Mouse (Mus musculus) forebrain, embryonic 14.5 days (tissue): Measurements from ENCODE around the gene Elmo1. TPM values are rescaled to one million over a fixed set of nuclear protein-coding genes. Genes with fewer than 3 reads are reported as not detected.

Experiments used
- ATAC-seq: fragments of 200-750 bp; cut with Nextera tagmentation; 2 replicates; pipeline ENCODE4 v1.8.0; 2017; ENCODE audit warnings: mild to moderate bottlenecking, moderate library complexity
- DNase-seq: peaks from one replicate; pipeline ENCODE4 v3.0.0-alpha.2; 2015; ENCODE audit warnings: low spot score
- H3K27ac ChIP-seq: fragments of 300-500 bp; sonication (generic); 2 replicates; pipeline ENCODE4 v1.5.1; 2014; ENCODE audit warnings: low read depth, mild to moderate bottlenecking, control low read depth, low read length, moderate library complexity
- H3K27me3 ChIP-seq: fragments of 300-500 bp; sonication (generic); replicated peaks from 2 replicates; pipeline ENCODE4 v1.6.1; 2014; ENCODE audit warnings: low read length, control low read depth, mixed read lengths; ENCODE audit not compliant: control insufficient read depth, insufficient read depth
- H3K36me3 ChIP-seq: fragments of 300-500 bp; sonication (generic); 2 replicates; pipeline ENCODE4 v1.6.1; 2014; ENCODE audit warnings: low read length, control low read depth; ENCODE audit not compliant: control insufficient read depth, insufficient read depth
- H3K4me1 ChIP-seq: fragments of 300-500 bp; sonication (generic); 2 replicates; pipeline ENCODE4 v1.6.1; 2014; ENCODE audit warnings: antibody characterized with exemption, low read length, control low read depth; ENCODE audit not compliant: control insufficient read depth, insufficient read depth
- H3K4me2 ChIP-seq: fragments of 300-500 bp; sonication (generic); 2 replicates; pipeline ENCODE4 v1.6.1; 2014; ENCODE audit warnings: mild to moderate bottlenecking, control low read depth, low read length
- H3K4me3 ChIP-seq: fragments of 300-500 bp; sonication (generic); 2 replicates; pipeline ENCODE4 v1.5.1; 2014; ENCODE audit warnings: low read depth, low read length, control low read depth
- H3K9ac ChIP-seq: fragments of 300-500 bp; sonication (generic); 2 replicates; pipeline ENCODE4 v1.6.1; 2014; ENCODE audit warnings: mild to moderate bottlenecking, low read length, control low read depth, moderate library complexity
- H3K9me3 ChIP-seq: fragments of 300-500 bp; sonication (generic); replicated peaks from 2 replicates; pipeline ENCODE4 v1.6.1; 2016; ENCODE audit warnings: low read length, control low read depth, mixed read lengths; ENCODE audit not compliant: control insufficient read depth
- WGBS: fragments of 180-500 bp; shearing (Covaris S2); extraction: QIAGEN DNeasy Blood & Tissue Kit; methylation state at CpG from one replicate; pipeline ENCODE4 v1.1.7; 2014; 5-methylcytosine and 5-hydroxymethylcytosine counted together
- polyA plus RNA-seq: library from polyadenylated mRNA; unstranded; fragments of >200 nt; fragmentation: Nextera tagmentation; extraction: Ambion mirVana; gene quantifications from 2 replicates; pipeline ENCODE4 v1.2.1, GENCODE M21; 2014

Gene Elmo1
- polyA plus RNA-seq, 1 experiment from 2014 or later = 22.6 TPM

- Histone ChIP-seq H3K9ac (no peak overlapping the region), H3K4me1 (peaks cover 3% of the 10 kb centered on the region; the same call in 1 of the 2 replicates), H3K4me2 (no peak overlapping the region), H3K27ac (no peak overlapping the region), H3K4me3 (no peak overlapping the region), H3K27me3 (no peaks in the 10 kb centered on the region), H3K36me3 (no peaks in the 10 kb centered on the region), H3K9me3 (no peaks in the 10 kb centered on the region)
- 60% methylated on average over 11 of the region's 11 CpGs for WGBS
- ATAC-seq (no peak), DNase-seq (peak; percentile 1)
Measured at GRCm38 (mm10) chr13:20406470-20407213, 316.2 kb downstream of the Elmo1 start.

- 80% methylated on average over 9 of the region's 9 CpGs for WGBS
- no peaks in the 10 kb centered on the region for H3K9me3 ChIP-seq
- peak; percentile 1 for DNase-seq
Measured at GRCm38 (mm10) chr13:20410306-20411101, 320.1 kb downstream of the Elmo1 start.

GRCm38 (mm10) chr13:20416691-20417660 is 326.6 kb downstream of the Elmo1 start:
- Histone ChIP-seq H3K36me3 (no peaks in the 10 kb centered on the region), H3K27ac (no peak overlapping the region), H3K9ac (no peak overlapping the region), H3K9me3 (no peaks in the 10 kb centered on the region), H3K4me1 (no peaks in the 10 kb centered on the region), H3K4me3 (no peak overlapping the region), H3K27me3 (no peaks in the 10 kb centered on the region), H3K4me2 (no peak overlapping the region)
- ATAC-seq = peak; percentile 44; the same call in 1 of the 2 replicates
- WGBS = 87% methylated on average over 5 of the region's 5 CpGs
- peak; percentile 32 for DNase-seq

More at GRCm38 (mm10) chr13:20410306-20411101, 320.1 kb downstream of the Elmo1 start:
- Histone ChIP-seq H3K4me3 (no peak overlapping the region), H3K4me2 (no peak overlapping the region), H3K27ac (no peak overlapping the region), H3K36me3 (no peaks in the 10 kb centered on the region), H3K9ac (no peak overlapping the region), H3K27me3 (no peaks in the 10 kb centered on the region), H3K4me1 (no peaks in the 10 kb centered on the region)
- ATAC-seq = no peak

- H3K4me1 ChIP-seq = peaks cover 3% of the 10 kb centered on the region; the same call in 1 of the 2 replicates
- ATAC-seq = no peak
- H3K4me3 ChIP-seq = no peak overlapping the region
- H3K9me3 ChIP-seq = no peaks in the 10 kb centered on the region
- no peak for DNase-seq
- no peaks in the 10 kb centered on the region for H3K27me3 ChIP-seq
- H3K36me3 ChIP-seq = no peaks in the 10 kb centered on the region
- no peak overlapping the region for H3K27ac ChIP-seq
- no peak overlapping the region for H3K9ac ChIP-seq
- WGBS = 77% methylated on average over 6 of the region's 6 CpGs
- no peak overlapping the region for H3K4me2 ChIP-seq
Measured at GRCm38 (mm10) chr13:20430998-20431397, 340.6 kb downstream of the Elmo1 start.

- Histone ChIP-seq H3K4me1 (peaks cover 3% of the 10 kb centered on the region; the same call in 1 of the 2 replicates), H3K9me3 (no peaks in the 10 kb centered on the region), H3K36me3 (no peaks in the 10 kb centered on the region), H3K4me3 (no peak overlapping the region), H3K27me3 (no peaks in the 10 kb centered on the region), H3K27ac (no peak overlapping the region), H3K4me2 (no peak overlapping the region), H3K9ac (no peak overlapping the region)
- peak; percentile 5 for DNase-seq
- ATAC-seq = no peak
- 57% methylated on average over 4 of the region's 4 CpGs for WGBS
Measured at GRCm38 (mm10) chr13:20433221-20433858, 342.9 kb downstream of the Elmo1 start.

GRCm38 (mm10) chr13:20434071-20434470 is 343.7 kb downstream of the Elmo1 start:
- H3K4me2 ChIP-seq = no peak overlapping the region

GRCm38 (mm10) chr13:20439488-20439887 is 349.1 kb downstream of the Elmo1 start:
- 83% methylated on average over 1 of the region's 1 CpGs for WGBS
- H3K4me1 ChIP-seq = no peaks in the 10 kb centered on the region

More at GRCm38 (mm10) chr13:20434071-20434470, 343.7 kb downstream of the Elmo1 start:
- ATAC-seq = peak; percentile 71
- Histone ChIP-seq H3K4me1 (peaks cover 3% of the 10 kb centered on the region; the same call in 1 of the 2 replicates), H3K27me3 (no peaks in the 10 kb centered on the region), H3K4me3 (no peak overlapping the region), H3K9ac (no peak overlapping the region), H3K27ac (no peak overlapping the region), H3K36me3 (no peaks in the 10 kb centered on the region), H3K9me3 (no peaks in the 10 kb centered on the region)
- 25% methylated on average over 4 of the region's 4 CpGs for WGBS
- peak; percentile 41 for DNase-seq

GRCm38 (mm10) chr13:20450831-20451353 is 360.5 kb downstream of the Elmo1 start:
- WGBS = 22% methylated on average over 7 of the region's 7 CpGs
- no peak overlapping the region for H3K27ac ChIP-seq

More at GRCm38 (mm10) chr13:20439488-20439887, 349.1 kb downstream of the Elmo1 start:
- ATAC-seq = no peak
- no peak for DNase-seq
- Histone ChIP-seq H3K4me3 (no peak overlapping the region), H3K36me3 (no peaks in the 10 kb centered on the region), H3K4me2 (no peak overlapping the region), H3K27ac (no peak overlapping the region), H3K9ac (no peak overlapping the region), H3K9me3 (no peaks in the 10 kb centered on the region), H3K27me3 (no peaks in the 10 kb centered on the region)

More at GRCm38 (mm10) chr13:20450831-20451353, 360.5 kb downstream of the Elmo1 start:
- H3K4me3 ChIP-seq = no peak overlapping the region
- peak; percentile 35; the same call in 1 of the 2 replicates for ATAC-seq
- H3K36me3 ChIP-seq = no peaks in the 10 kb centered on the region
- H3K9me3 ChIP-seq = no peaks in the 10 kb centered on the region
- DNase-seq = peak; percentile 28
- no peak overlapping the region for H3K9ac ChIP-seq
- H3K4me2 ChIP-seq = no peak overlapping the region
- peaks cover 15% of the 10 kb centered on the region; the same call in 1 of the 2 replicates for H3K4me1 ChIP-seq
- H3K27me3 ChIP-seq = no peaks in the 10 kb centered on the region
